Mouse (Mus musculus) lung, embryonic 14.5 days (tissue): ENCODE results near the gene Rpusd4. TPM values are rescaled to one million over a fixed set of nuclear protein-coding genes. Genes with fewer than 3 reads are reported as not detected.
A peak's percentile ranks its signal among the peaks of the same experiment; 100 is the strongest.

ENCODE experiments used
- ATAC-seq: fragments of 200-750 bp; cut with Nextera tagmentation; 2 replicates; pipeline ENCODE4 v1.8.0; 2017; ENCODE audit warnings: mild to moderate bottlenecking, moderate TSS enrichment, moderate library complexity; ENCODE audit not compliant: insufficient read depth
- DNase-seq: peaks from one replicate; pipeline ENCODE4 v3.0.0-alpha.2; 2015
- H3K27ac ChIP-seq: fragments of 300-500 bp; sonication (generic); 2 replicates; pipeline ENCODE4 v1.5.1; 2014; ENCODE audit warnings: low read depth, mild to moderate bottlenecking, moderate library complexity
- H3K27me3 ChIP-seq: fragments of 300-500 bp; sonication (generic); 2 replicates; pipeline ENCODE4 v1.6.1; 2014; ENCODE audit warnings: low read length, control low read depth; ENCODE audit not compliant: insufficient read depth
- H3K36me3 ChIP-seq: fragments of 300-500 bp; sonication (generic); 2 replicates; pipeline ENCODE4 v1.6.1; 2014; ENCODE audit warnings: control low read depth; ENCODE audit not compliant: insufficient read depth
- H3K4me1 ChIP-seq: fragments of 300-500 bp; sonication (generic); 2 replicates; pipeline ENCODE4 v1.6.1; 2014; ENCODE audit warnings: antibody characterized with exemption, control low read depth; ENCODE audit not compliant: insufficient read depth
- H3K4me2 ChIP-seq: fragments of 300-500 bp; sonication (generic); 2 replicates; pipeline ENCODE4 v1.6.1; 2014; ENCODE audit warnings: mild to moderate bottlenecking
- H3K4me3 ChIP-seq: fragments of 300-500 bp; sonication (generic); 2 replicates; pipeline ENCODE4 v1.5.1; 2014; ENCODE audit warnings: low read depth, low read length
- H3K9ac ChIP-seq: fragments of 300-500 bp; sonication (generic); 2 replicates; pipeline ENCODE4 v1.6.1; 2014
- H3K9me3 ChIP-seq: fragments of 300-500 bp; sonication (generic); 2 replicates; pipeline ENCODE4 v1.6.1; 2016; ENCODE audit warnings: low read depth, low read length, control low read depth
- CTCF ChIP-seq: IDR thresholded peaks from 2 replicates; pipeline ENCODE4 v1.5.1; 2016; ENCODE audit warnings: antibody characterized with exemption, low read depth
- WGBS: fragments of 180-500 bp; shearing (Covaris S2); extraction: QIAGEN DNeasy Blood & Tissue Kit; methylation state at CpG from one replicate; pipeline ENCODE4 v1.1.7; 2014; 5-methylcytosine and 5-hydroxymethylcytosine counted together
- polyA plus RNA-seq: library from polyadenylated mRNA; unstranded; fragments of >200 nt; fragmentation: Nextera tagmentation; extraction: Ambion mirVana; gene quantifications from 2 replicates; pipeline ENCODE4 v1.2.1, GENCODE M21; 2014

Gene Rpusd4
- polyA plus RNA-seq, 1 experiment from 2014 or later: 30.9 TPM

DNA sequence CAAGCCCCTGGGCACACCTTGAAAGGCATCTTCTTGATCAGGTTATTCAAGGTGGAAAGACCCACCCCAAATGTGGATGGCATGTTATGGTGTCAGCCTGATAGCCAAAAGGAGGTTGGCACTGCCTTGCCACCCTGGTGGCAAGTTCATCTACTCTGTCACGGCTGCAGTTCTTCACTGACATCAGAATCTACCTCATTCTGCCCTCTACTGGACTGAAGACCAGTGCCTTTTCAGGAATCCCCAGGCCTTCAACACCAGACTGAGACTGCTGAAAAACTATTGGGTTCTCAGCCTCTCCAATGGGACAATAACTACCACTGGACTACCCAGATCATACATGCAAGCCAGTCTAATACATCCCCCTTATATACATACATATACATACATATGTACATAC lies 27.9 kb upstream of the Rpusd4 start:
- Histone ChIP-seq H3K27me3 (no peaks in the 10 kb centered on the region), H3K9me3 (no peaks in the 10 kb centered on the region), H3K36me3 (no peaks in the 10 kb centered on the region), H3K4me3 (no peak overlapping the region), H3K9ac (no peak overlapping the region), H3K4me1 (no peaks in the 10 kb centered on the region), H3K4me2 (no peak overlapping the region), H3K27ac (no peak overlapping the region)
- DNase-seq (no peak), ATAC-seq (no peak)
- TF ChIP-seq CTCF: 0 out of 2 replicates have a peak, but pooled peaks have one; percentile 4
- WGBS: 71% methylated on average over 1 of the region's 1 CpGs

DNA sequence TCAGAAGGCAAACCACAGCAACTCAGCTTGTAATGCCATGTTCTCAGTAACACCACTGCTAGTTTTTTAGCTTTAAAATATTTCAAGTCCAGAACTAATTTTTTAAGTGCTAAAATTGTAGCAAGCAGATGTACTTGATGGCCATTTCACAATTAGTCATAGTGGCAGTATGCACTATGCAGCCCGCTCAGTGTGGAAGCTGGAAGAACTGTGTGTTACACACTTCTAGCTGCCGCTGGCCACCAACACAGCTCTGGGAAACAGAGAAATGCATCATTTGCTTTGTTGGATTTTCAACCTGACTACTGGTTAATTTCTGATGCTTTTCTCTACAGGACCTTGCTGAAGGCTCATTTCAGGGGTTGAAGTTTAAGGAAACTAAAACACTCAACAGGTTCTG lies 20.3 kb upstream of the Rpusd4 start:
- Histone ChIP-seq H3K27me3 (no peaks in the 10 kb centered on the region), H3K27ac (no peak overlapping the region), H3K9me3 (no peaks in the 10 kb centered on the region), H3K9ac (no peak overlapping the region), H3K4me2 (no peak overlapping the region), H3K36me3 (0 out of 2 replicates have a peak, but pooled peaks cover 4% of the 10 kb centered on the region), H3K4me3 (no peak overlapping the region), H3K4me1 (no peaks in the 10 kb centered on the region)
- 94% methylated on average over 2 of the region's 2 CpGs for whole genome bisulfite sequencing
- DNase-seq (no peak), ATAC-seq (no peak)
- no peak for TF ChIP-seq CTCF

DNA sequence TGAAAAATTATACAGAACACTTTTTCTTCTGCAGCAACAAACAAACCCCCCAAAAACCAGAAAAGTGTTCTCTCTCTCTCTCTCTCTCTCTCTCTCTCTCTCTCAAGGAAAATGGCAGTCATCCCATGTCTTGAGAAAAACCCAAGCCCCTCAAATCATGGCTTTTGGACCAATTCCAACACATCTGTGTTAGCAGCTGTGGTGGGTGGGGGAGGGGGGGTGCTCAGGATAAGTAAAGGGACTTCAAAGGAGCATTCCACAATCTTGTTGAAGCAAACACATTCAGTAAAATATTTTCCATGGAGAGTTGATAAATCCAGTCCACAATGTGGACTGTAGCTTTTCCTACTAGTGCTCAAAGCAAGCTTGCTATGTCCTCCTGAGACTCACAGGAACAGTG lies 18.2 kb upstream of the Rpusd4 start:
- peak; percentile 38; the same call in 1 of the 2 replicates for ATAC-seq
- 0 out of 2 replicates have a peak, but pooled peaks cover 4% of the 10 kb centered on the region for H3K36me3 ChIP-seq
- no peaks in the 10 kb centered on the region for H3K4me1 ChIP-seq
- no peak overlapping the region for H3K4me3 ChIP-seq
- H3K9ac ChIP-seq: no peak overlapping the region
- H3K4me2 ChIP-seq: no peak overlapping the region
- no peak overlapping the region for H3K27ac ChIP-seq
- DNase-seq: peak; percentile 71
- H3K27me3 ChIP-seq: no peaks in the 10 kb centered on the region
- H3K9me3 ChIP-seq: no peaks in the 10 kb centered on the region
- no peak for TF ChIP-seq CTCF

DNA sequence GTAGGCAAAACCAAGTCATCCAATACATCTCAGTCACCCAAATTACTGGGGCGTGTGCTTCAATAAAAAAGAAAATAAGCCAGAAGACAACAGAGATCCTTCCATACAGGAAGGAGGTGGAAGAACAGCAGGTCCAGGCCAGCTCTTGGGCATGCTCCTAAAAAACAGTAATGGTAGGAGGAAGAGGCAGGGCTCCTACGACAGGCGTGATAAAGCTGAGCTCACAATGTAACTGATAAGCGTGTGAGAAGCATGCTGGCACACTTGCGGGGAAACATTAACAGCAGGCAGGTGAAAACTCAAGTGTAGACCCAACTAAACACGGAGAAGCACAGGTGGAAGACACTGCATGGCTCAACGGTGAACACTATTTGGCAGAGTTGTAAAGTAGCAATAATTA lies 10.3 kb upstream of the Rpusd4 start:
- H3K4me2 ChIP-seq: no peak overlapping the region
- 84% methylated on average over 7 of the region's 7 CpGs for WGBS
- ATAC-seq: no peak
- TF ChIP-seq CTCF: no peak
- no peaks in the 10 kb centered on the region for H3K36me3 ChIP-seq
- H3K4me1 ChIP-seq: no peaks in the 10 kb centered on the region
- H3K9ac ChIP-seq: no peak overlapping the region
- no peaks in the 10 kb centered on the region for H3K27me3 ChIP-seq
- H3K4me3 ChIP-seq: no peak overlapping the region
- H3K27ac ChIP-seq: no peak overlapping the region
- no peaks in the 10 kb centered on the region for H3K9me3 ChIP-seq
- no peak for DNase-seq

DNA sequence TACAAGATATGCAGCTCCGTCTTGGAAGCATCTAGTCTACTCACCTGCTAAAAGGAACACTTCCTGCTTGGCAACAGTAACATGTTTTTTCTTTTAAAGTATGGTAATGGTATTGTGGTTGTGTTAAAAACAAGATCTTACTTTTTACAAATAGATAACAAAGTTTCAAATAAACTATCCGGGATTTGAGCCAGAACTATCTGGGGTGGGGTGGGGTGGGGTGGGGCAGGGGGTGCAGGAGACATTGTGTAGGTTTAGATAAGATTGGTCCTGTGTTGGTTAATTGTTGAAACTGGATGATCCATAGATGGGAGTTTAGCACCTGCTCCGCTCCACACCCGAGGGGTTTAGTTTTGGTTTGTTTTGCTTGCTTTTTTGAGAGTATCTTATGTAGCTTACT lies 5.2 kb upstream of the Rpusd4 start:
- TF ChIP-seq CTCF: no peak
- WGBS: 75% methylated on average over 4 of the region's 4 CpGs
- no peak overlapping the region for H3K27ac ChIP-seq
- no peaks in the 10 kb centered on the region for H3K27me3 ChIP-seq
- H3K9ac ChIP-seq: no peak overlapping the region
- no peaks in the 10 kb centered on the region for H3K9me3 ChIP-seq
- DNase-seq: no peak
- no peak for ATAC-seq
- H3K4me2 ChIP-seq: no peak overlapping the region
- H3K4me3 ChIP-seq: no peak overlapping the region
- H3K4me1 ChIP-seq: no peaks in the 10 kb centered on the region; the same call in 1 of the 2 replicates
- no peaks in the 10 kb centered on the region for H3K36me3 ChIP-seq

DNA sequence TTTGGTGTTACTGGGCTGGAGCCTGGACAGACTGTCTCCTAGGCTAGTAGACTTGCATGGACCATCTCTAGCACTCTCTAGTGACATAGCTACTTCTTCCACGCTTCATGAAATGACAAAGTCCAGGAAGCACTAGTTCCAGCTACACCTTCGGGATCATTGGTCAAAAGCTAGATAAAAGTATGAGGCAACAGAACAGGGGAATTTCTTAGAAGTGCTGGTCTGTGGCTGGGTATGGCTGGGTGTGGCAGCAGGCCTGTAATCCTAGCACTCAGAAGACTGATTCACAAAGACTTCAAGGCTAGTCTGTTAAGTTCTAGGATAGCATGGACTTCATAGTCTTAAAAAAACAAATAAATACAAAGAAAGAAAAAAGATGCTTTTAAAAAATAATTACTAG lies 4.2 kb upstream of the Rpusd4 start:
- no peaks in the 10 kb centered on the region for H3K27me3 ChIP-seq
- DNase-seq (no peak), ATAC-seq (no peak)
- TF ChIP-seq CTCF: no peak
- no peaks in the 10 kb centered on the region for H3K36me3 ChIP-seq
- H3K9me3 ChIP-seq: no peaks in the 10 kb centered on the region
- H3K4me2 ChIP-seq: no peak overlapping the region
- H3K4me1 ChIP-seq: no peaks in the 10 kb centered on the region; the same call in 1 of the 2 replicates
- H3K9ac ChIP-seq: no peak overlapping the region
- no peak overlapping the region for H3K27ac ChIP-seq
- WGBS: 88% methylated on average over 2 of the region's 2 CpGs
- no peak overlapping the region for H3K4me3 ChIP-seq

DNA sequence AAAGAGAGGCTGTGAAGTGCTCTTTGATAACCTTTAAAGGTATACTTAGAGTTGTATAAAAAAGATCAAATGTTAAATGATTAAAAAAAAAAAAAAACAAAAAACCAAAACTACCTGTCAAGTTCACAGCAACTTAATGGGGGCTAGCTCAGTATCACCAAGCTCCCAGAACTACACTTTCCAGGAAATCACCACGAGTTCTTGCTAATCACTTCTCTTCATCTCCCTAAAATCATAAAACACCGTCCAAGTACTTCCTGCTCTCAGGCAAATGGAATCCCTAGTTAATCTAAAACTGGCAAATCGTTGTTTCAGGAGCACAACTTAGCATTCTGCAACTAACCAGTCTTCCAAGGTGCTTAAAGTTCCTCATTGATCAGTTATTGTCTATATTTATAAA lies 3.2 kb upstream of the Rpusd4 start:
- no peak for DNase-seq
- Histone ChIP-seq H3K36me3 (no peaks in the 10 kb centered on the region), H3K9ac (no peak overlapping the region), H3K9me3 (no peaks in the 10 kb centered on the region), H3K27ac (no peak overlapping the region), H3K4me1 (no peaks in the 10 kb centered on the region; the same call in 1 of the 2 replicates), H3K4me2 (no peak overlapping the region), H3K4me3 (no peak overlapping the region), H3K27me3 (no peaks in the 10 kb centered on the region)
- no peak for TF ChIP-seq CTCF
- no peak for ATAC-seq
- WGBS: 49% methylated on average over 3 of the region's 3 CpGs
